Mouse (Mus musculus) retina, adult 2 months (tissue): ENCODE measurements around the gene Stxbp2.

Source experiments
- DNase-seq: peaks from one replicate; pipeline ENCODE4 v3.0.0-alpha.2; 2012; ENCODE audit warnings: low read depth, low spot score

Stxbp2 gene

GRCm38 (mm10) chr8:3682435-3682834, 51.7 kb downstream of the Stxbp2 start:
- no peak for DNase-seq

- DNase-seq, result no peak
These were observed 52.8 kb downstream of the Stxbp2 start for GRCm38 (mm10) chr8:3683408-3684176.

DNA sequence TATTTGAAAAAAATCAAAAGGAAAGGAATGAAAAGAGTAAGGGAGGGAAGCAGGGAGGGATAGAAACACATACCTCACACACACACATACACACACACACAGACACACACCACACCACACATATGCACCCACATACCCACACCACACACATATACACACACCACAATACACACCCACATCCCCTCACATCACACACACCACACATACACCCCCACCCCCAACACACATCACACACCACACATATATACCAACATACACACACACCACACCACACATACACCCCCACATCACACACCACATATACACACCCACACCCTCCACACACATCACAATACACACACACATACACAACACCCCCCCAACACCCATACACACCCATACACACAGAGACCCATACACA, 53.8 kb downstream of the Stxbp2 start:
- DNase-seq, result no peak

DNA sequence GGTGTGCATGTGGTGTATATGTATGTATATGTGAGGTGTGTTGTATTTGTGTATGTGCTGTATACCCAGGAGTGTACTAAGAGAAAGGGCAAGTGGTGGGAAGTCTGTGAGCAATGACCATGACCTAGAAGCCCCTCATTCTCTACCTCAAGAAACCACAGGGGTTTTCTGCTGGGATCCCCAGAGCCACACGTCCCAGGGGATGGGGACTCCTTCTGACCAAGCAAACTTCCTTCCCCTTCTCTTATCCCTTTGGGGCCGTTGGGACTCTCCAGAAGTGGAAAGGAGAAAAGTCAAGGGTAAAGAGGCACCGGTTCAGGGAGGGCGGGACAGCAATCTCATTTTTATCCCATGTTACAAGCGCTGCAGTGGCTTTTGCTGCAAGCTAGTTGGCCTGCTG, 54.7 kb downstream of the Stxbp2 start:
- DNase-seq, result no peak

DNA sequence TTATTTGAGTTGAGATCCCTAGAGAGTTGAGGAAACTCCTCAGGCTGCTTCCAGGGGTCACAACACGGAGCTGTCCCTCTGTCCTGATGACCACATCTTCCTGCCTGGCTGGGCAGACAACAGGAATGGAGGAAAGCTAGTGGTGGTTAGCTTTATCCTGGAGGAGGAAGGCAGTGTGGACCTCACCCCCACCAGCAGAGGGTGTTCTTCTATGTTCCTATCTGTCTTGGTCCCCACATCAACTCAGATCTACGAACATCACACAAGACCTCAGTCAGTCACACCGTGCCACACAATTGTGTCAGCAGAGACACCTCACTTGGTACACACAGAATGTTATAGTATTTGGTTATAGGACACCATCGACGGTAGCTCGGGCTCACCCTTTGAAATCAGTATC, 56.8 kb downstream of the Stxbp2 start:
- DNase-seq, result no peak

GRCm38 (mm10) chr8:3690774-3691173, 60.0 kb downstream of the Stxbp2 start:
- no peak for DNase-seq
